Mouse (Mus musculus): ENCODE results near the gene Lman1l. TPM values are rescaled to one million over a fixed set of nuclear protein-coding genes. Genes with fewer than 3 reads are reported as not detected.

Gene Lman1l
- polyA plus RNA-seq, 2 experiments = not detected

DNA sequence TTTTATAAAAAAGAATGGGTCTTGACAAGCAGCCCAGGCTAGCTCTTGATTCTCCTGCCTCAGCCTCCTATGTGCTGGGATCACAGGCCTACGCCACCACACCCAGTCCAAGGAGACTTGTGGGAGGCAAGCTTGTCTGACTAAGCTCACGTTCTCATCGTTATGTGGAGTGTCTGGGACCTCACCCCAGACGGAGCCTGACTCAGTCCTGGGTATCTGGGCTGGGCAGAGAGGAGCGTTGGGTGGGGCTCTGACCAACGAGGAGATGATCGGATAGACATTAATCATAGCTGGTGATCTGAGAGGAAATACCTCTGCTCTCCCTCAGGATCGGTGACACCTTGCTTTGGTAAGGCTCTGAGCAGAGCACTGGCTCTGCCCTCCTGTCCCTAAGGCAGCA lies 1.7 kb downstream of the Lman1l start:
- H3K36me3 ChIP-seq (ENCODE audit: control insufficient read depth, insufficient read depth, low read length) = no peaks in the 10 kb centered on the region
- H3K9me3 ChIP-seq (ENCODE audit: control insufficient read depth, low read length) = no peaks in the 10 kb centered on the region
- no peak for DNase-seq (ENCODE audit: low spot score)
- H3K27ac ChIP-seq (replicated peaks; ENCODE audit: low read depth, low read length) = no peak overlapping the region
- no peak overlapping the region for H3K4me3 ChIP-seq (replicated peaks; ENCODE audit: low read length)
- H3K4me1 ChIP-seq (ENCODE audit: control insufficient read depth, insufficient read depth, low read length) = no peaks in the 10 kb centered on the region
- no peak overlapping the region for H3K9ac ChIP-seq (ENCODE audit: low read depth, low read length, severe bottlenecking)
- 67% methylated on average over 8 of the region's 8 CpGs for WGBS
- no peak overlapping the region for H3K4me2 ChIP-seq (replicated peaks; ENCODE audit: low read depth, low read length, severe bottlenecking)
- H3K27me3 ChIP-seq (ENCODE audit: control insufficient read depth, insufficient read depth, low read length) = no peaks in the 10 kb centered on the region
- no peak for TF ChIP-seq POLR2A (IDR thresholded peaks at IDR 0.05; ENCODE audit: borderline replicate concordance, extremely low read depth, insufficient read depth, insufficient read length)
- ATAC-seq (ENCODE audit: low FRiP score, low read depth) = no peak

GRCm38 (mm10) chr9:57617556-57618169 lies 2.9 kb downstream of the Lman1l start:
- DNase-seq (ENCODE audit: low spot score) (no peak), ATAC-seq (ENCODE audit: low FRiP score, low read depth) (no peak)
- Histone ChIP-seq H3K4me3 (replicated peaks; ENCODE audit: low read length) (no peak overlapping the region), H3K4me1 (ENCODE audit: control insufficient read depth, insufficient read depth, low read length) (no peaks in the 10 kb centered on the region), H3K36me3 (ENCODE audit: control insufficient read depth, insufficient read depth, low read length) (no peaks in the 10 kb centered on the region), H3K9me3 (ENCODE audit: control insufficient read depth, low read length) (no peaks in the 10 kb centered on the region), H3K9ac (ENCODE audit: low read depth, low read length, severe bottlenecking) (no peak overlapping the region), H3K27me3 (ENCODE audit: control insufficient read depth, insufficient read depth, low read length) (no peaks in the 10 kb centered on the region), H3K4me2 (replicated peaks; ENCODE audit: low read depth, low read length, severe bottlenecking) (no peak overlapping the region), H3K27ac (replicated peaks; ENCODE audit: low read depth, low read length) (no peak overlapping the region)
- WGBS = 72% methylated on average over 8 of the region's 8 CpGs
- TF ChIP-seq POLR2A (IDR thresholded peaks at IDR 0.05; ENCODE audit: borderline replicate concordance, extremely low read depth, insufficient read depth, insufficient read length) = no peak

DNA sequence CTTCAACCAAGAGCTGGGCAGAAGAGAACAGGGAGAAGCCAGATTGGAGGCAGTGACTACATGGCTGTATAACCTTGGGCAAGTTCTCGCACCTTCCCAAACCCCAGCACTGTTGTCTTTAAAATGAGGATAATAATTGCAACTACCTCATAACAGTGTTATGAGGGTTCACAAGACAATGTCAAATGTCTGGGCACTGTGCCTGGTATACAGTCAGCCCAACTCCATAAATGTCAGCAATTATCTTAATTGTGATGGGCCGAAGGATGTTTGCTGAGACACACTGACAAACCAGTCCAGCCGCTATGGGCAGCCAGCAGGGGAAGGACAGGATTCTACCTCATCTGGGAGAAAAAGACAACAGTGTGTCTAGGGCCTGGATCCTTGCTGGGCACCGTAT lies 5.8 kb downstream of the Lman1l start:
- no peak for TF ChIP-seq POLR2A (IDR thresholded peaks at IDR 0.05; ENCODE audit: borderline replicate concordance, extremely low read depth, insufficient read depth, insufficient read length)
- no peak overlapping the region for H3K4me2 ChIP-seq (replicated peaks; ENCODE audit: low read depth, low read length, severe bottlenecking)
- H3K4me1 ChIP-seq (ENCODE audit: control insufficient read depth, insufficient read depth, low read length) = no peaks in the 10 kb centered on the region
- H3K27ac ChIP-seq (replicated peaks; ENCODE audit: low read depth, low read length) = no peak overlapping the region
- no peaks in the 10 kb centered on the region for H3K36me3 ChIP-seq (ENCODE audit: control insufficient read depth, insufficient read depth, low read length)
- no peak overlapping the region for H3K9ac ChIP-seq (ENCODE audit: low read depth, low read length, severe bottlenecking)
- DNase-seq (ENCODE audit: low spot score) (no peak), ATAC-seq (ENCODE audit: low FRiP score, low read depth) (no peak)
- H3K27me3 ChIP-seq (ENCODE audit: control insufficient read depth, insufficient read depth, low read length) = no peaks in the 10 kb centered on the region
- 78% methylated on average over 4 of the region's 4 CpGs for WGBS
- no peak overlapping the region for H3K4me3 ChIP-seq (replicated peaks; ENCODE audit: low read length)
- H3K9me3 ChIP-seq (ENCODE audit: control insufficient read depth, low read length) = no peaks in the 10 kb centered on the region

DNA sequence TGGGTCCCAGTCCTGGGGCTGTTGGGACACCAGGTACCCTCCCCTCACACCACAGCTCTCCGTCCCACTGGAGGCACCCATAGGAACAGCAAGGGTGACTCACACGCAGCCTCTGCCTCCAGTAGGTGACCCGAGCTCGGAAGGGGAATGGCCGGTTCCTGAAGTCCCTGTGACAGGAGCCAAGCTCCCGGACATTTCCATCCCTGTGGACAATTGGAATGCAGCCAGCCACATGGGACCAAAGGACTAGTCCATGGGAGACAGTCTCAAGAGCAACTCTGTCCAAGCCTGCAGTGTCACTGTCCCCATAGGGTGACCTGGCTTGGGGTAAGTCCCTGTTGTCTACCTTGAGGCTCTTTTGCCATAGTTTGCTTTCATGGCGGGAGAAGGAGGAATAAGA lies 6.6 kb downstream of the Lman1l start:
- Histone ChIP-seq H3K9me3 (ENCODE audit: control insufficient read depth, low read length) (no peaks in the 10 kb centered on the region), H3K4me3 (replicated peaks; ENCODE audit: low read length) (no peak overlapping the region), H3K27ac (replicated peaks; ENCODE audit: low read depth, low read length) (no peak overlapping the region), H3K4me1 (ENCODE audit: control insufficient read depth, insufficient read depth, low read length) (no peaks in the 10 kb centered on the region), H3K4me2 (replicated peaks; ENCODE audit: low read depth, low read length, severe bottlenecking) (no peak overlapping the region), H3K36me3 (ENCODE audit: control insufficient read depth, insufficient read depth, low read length) (no peaks in the 10 kb centered on the region), H3K9ac (ENCODE audit: low read depth, low read length, severe bottlenecking) (no peak overlapping the region), H3K27me3 (ENCODE audit: control insufficient read depth, insufficient read depth, low read length) (no peaks in the 10 kb centered on the region)
- no peak for TF ChIP-seq POLR2A (IDR thresholded peaks at IDR 0.05; ENCODE audit: borderline replicate concordance, extremely low read depth, insufficient read depth, insufficient read length)
- no peak for DNase-seq (ENCODE audit: low spot score)
- no peak for ATAC-seq (ENCODE audit: low FRiP score, low read depth)
- WGBS = 80% methylated on average over 7 of the region's 7 CpGs

DNA sequence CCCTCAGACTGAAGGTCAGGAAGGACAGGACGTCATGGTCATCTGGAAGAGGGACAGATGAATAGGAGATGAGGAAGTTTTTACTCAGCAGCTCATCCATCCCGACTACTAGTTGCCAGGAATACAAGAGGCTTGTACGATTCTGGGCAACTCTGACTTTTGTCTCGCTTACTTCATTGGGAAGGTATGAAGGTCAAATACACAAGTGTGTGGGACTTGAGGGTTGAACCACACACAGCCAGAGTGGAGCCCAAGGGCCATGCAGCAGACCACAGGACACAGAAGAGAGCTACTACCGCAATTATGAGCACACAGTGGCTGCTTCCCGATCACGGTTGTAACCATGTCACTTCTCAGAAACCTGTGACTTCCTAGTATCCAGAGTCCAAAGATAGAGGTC lies 8.0 kb downstream of the Lman1l start:
- ATAC-seq (ENCODE audit: low FRiP score, low read depth) (no peak), DNase-seq (ENCODE audit: low spot score) (no peak)
- no peaks in the 10 kb centered on the region for H3K36me3 ChIP-seq (ENCODE audit: control insufficient read depth, insufficient read depth, low read length)
- H3K4me2 ChIP-seq (replicated peaks; ENCODE audit: low read depth, low read length, severe bottlenecking) = no peak overlapping the region
- H3K9me3 ChIP-seq (ENCODE audit: control insufficient read depth, low read length) = no peaks in the 10 kb centered on the region
- no peak overlapping the region for H3K27ac ChIP-seq (replicated peaks; ENCODE audit: low read depth, low read length)
- 76% methylated on average over 7 of the region's 7 CpGs for WGBS
- no peak overlapping the region for H3K4me3 ChIP-seq (replicated peaks; ENCODE audit: low read length)
- H3K4me1 ChIP-seq (ENCODE audit: control insufficient read depth, insufficient read depth, low read length) = no peaks in the 10 kb centered on the region
- no peaks in the 10 kb centered on the region for H3K27me3 ChIP-seq (ENCODE audit: control insufficient read depth, insufficient read depth, low read length)
- no peak for TF ChIP-seq POLR2A (IDR thresholded peaks at IDR 0.05; ENCODE audit: borderline replicate concordance, extremely low read depth, insufficient read depth, insufficient read length)
- H3K9ac ChIP-seq (ENCODE audit: low read depth, low read length, severe bottlenecking) = no peak overlapping the region
